Mouse (Mus musculus): ENCODE results near the gene Bpifa5.

Bpifa5 gene

DNA sequence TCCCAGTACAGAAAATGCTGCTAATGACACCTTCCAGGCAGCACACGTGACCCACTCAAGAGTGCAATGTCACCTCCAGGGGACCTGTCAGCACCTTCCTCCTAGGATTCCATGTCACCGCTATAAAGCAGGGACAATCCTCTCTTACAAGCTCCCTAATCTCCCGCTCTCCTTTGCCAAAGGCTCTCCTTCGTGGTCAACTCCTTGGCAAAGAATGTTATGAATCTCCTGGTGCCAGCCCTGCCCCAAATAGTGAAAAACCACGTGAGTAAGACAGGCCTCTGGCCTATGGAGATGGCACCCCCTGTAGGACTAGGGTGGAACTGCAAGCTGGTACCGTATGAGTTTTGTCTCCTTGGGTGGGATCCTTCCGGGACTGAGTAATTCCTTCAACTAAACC lies 44.5 kb downstream of the Bpifa5 start:
- no peak for DNase-seq (ENCODE audit: low spot score in 2 of 2)

GRCm38 (mm10) chr2:154209112-154209511 lies 46.7 kb downstream of the Bpifa5 start:
- no peak for DNase-seq (ENCODE audit: low spot score in 2 of 2)

GRCm38 (mm10) chr2:154211121-154211520 lies 48.7 kb downstream of the Bpifa5 start:
- DNase-seq (ENCODE audit: low spot score in 2 of 2): no peak

- DNase-seq (ENCODE audit: low spot score in 2 of 2): no peak
Measured at GRCm38 (mm10) chr2:154211881-154212280, 49.5 kb downstream of the Bpifa5 start.

- peak; percentile 54 to 56 for DNase-seq (ENCODE audit: low spot score in 2 of 2)
Measured at GRCm38 (mm10) chr2:154215191-154215590, 52.8 kb downstream of the Bpifa5 start.

Measured in urinary bladder, postnatal 36 days (tissue).